Mouse (Mus musculus) B cell, adult 2 months (primary cell): ENCODE measurements around the gene Egfl8.

Experiments used
- DNase-seq, 2 experiments: peaks; one replicate each; pipeline ENCODE4 v3.0.0; 2022

Egfl8 gene

GRCm38 (mm10) chr17:34646906-34647787 lies 31.4 kb upstream of the Egfl8 start, which contains the start of gene Atf6b:
Atf6b (plus strand) TSS chr17:34647146.
- peak; percentile 88 to 91 for DNase-seq

DNA sequence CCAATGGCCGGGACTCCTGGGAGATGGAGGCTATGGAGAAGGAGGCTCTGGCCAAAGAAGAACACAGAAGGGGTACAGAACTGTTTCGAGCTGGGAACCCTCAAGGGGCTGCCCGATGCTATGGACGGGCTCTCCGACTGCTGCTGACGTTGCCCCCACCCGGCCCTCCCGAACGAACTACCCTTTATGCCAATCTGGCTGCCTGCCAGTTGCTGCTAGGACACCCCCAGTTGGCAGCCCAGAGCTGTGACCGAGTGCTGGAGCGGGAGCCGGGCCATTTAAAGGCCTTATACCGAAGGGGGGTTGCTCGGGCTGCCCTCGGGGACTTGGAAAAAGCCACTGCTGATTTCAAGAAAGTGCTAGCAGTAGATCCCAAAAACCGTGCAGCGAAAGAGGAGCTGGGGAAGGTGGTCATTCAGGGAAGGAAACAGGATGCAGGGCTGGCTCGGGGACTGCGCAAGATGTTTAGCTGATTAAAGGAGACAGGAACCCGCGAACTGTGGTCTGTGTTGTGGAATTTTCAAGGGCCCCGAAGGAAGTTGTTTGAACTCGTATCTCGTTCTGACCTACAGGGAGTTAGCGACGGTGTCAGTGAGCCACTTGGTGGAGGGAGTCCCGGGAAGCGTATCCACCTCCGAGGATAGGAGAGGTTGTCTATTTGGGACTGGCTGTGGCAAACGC lies 30.2 kb upstream of the Egfl8 start:
- no peak for DNase-seq

GRCm38 (mm10) chr17:34645256-34645829 lies 29.6 kb upstream of the Egfl8 start:
- DNase-seq = no peak

- peak; percentile 96 to 97 for DNase-seq
Measured at GRCm38 (mm10) chr17:34644608-34645007, 28.8 kb upstream of the Egfl8 start, which contains the start of gene Fkbpl. Fkbpl (plus strand) TSS chr17:34644764.

- DNase-seq = no peak
Measured at GRCm38 (mm10) chr17:34643944-34644343, 28.2 kb upstream of the Egfl8 start.

DNA sequence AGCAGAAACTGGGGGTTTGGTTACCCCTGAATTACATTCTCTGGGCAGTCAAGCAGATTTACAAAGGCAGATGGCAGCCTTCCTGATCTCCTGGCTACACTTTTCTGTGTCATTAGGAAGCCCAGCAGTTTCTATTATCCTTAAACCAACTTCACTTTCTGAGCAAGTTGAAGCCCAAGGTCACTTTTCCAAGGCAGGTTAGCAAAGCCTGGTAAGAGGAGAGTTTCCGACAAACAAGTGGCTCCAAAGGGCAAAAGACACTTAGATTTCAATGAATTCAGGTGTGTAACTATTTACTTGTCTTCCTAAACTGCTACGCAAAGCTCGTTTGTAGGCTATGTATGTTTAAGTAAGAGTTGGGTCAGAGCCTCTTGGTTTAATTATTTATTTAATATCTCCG lies 27.6 kb upstream of the Egfl8 start:
- no peak for DNase-seq

GRCm38 (mm10) chr17:34641945-34642344 lies 26.2 kb upstream of the Egfl8 start:
- DNase-seq = no peak

- DNase-seq = no peak
Measured at GRCm38 (mm10) chr17:34640778-34641601, 25.2 kb upstream of the Egfl8 start.

- DNase-seq = no peak
Measured at GRCm38 (mm10) chr17:34639461-34640255, 23.9 kb upstream of the Egfl8 start.

- no peak for DNase-seq
Measured at GRCm38 (mm10) chr17:34637459-34637858, 21.7 kb upstream of the Egfl8 start.

GRCm38 (mm10) chr17:34635671-34636070 lies 19.9 kb upstream of the Egfl8 start:
- DNase-seq = no peak

DNA sequence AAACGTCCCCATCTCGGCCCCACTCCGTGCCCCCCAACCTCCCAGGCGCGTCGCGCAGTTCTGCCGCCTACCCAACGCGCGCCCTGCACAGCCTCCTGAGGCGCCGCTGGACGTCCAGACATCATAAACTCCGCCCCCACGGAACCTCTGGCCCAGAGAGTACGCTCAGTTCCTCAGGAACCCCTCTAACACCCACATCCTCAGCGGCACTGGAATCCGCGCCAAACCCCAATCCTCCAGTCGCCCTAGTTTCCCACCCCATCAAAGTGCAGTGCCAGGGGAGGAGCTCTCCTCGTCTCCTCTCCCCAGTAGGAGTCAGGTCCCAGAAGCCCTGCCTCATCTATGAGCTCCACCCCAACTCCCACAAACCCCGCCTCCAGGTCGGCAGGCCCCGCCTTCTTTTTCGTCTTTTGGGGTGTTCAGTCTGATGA lies 16.5 kb upstream of the Egfl8 start:
- DNase-seq = peak; percentile 74 to 75

DNA sequence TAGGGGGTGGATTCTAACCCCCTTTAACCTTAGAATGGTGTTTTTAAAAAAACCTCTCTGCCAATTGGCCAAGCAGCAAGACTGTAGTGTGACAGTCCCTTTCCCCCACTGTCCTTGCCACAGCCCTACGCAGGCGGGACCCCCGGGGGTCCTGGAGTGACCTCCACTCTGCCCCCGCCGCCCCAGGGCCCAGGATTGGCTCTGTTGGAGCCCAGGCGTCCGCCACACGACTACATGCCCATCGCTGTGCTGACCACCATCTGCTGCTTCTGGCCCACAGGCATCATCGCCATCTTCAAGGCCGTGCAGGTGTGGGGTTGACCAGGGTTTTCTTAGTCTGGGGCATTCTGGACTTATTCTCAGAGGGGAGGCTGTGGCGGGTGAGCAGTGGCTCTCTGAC lies 15.9 kb upstream of the Egfl8 start:
- DNase-seq = no peak

- DNase-seq = peak in 1 of 2 experiments; percentile 24
Measured at GRCm38 (mm10) chr17:34630761-34631301, 15.1 kb upstream of the Egfl8 start.

GRCm38 (mm10) chr17:34629796-34630603 lies 14.2 kb upstream of the Egfl8 start:
- DNase-seq = peak; percentile 27 to 36

GRCm38 (mm10) chr17:34629221-34629751 lies 13.5 kb upstream of the Egfl8 start, which contains the start of gene Prrt1:
Prrt1 (plus strand) TSS chr17:34629533.
- DNase-seq = no peak

- no peak for DNase-seq
Measured at GRCm38 (mm10) chr17:34628644-34628967, 12.8 kb upstream of the Egfl8 start.

- peak in 1 of 2 experiments; percentile 23 for DNase-seq
Measured at GRCm38 (mm10) chr17:34627943-34628643, 12.3 kb upstream of the Egfl8 start, which contains the start of gene Ppt2. Ppt2 (minus strand) TSS chr17:34628510.
